Mouse (Mus musculus) stomach, postnatal 0 days (tissue): ENCODE data around the gene Tfcp2. TPM values are rescaled to one million over a fixed set of nuclear protein-coding genes. Genes with fewer than 3 reads are reported as not detected.
"Not testable (repeated sequence)": the region's sequence is repeated elsewhere in the genome, so short reads cannot be mapped to it uniquely, and the experiment has no call there.

Experiments used
- ATAC-seq: fragments of 200-750 bp; cut with Nextera tagmentation; 2 replicates; pipeline ENCODE4 v1.8.0; 2017; ENCODE audit not compliant: low FRiP score, low TSS enrichment
- DNase-seq: peaks from one replicate; pipeline ENCODE4 v3.0.0-alpha.2; 2016; ENCODE audit warnings: low spot score
- H3K27ac ChIP-seq: fragments of 300-500 bp; sonication (generic); replicated peaks from 2 replicates; pipeline ENCODE4 v1.5.1; 2014; ENCODE audit warnings: mild to moderate bottlenecking, control low read depth
- H3K27me3 ChIP-seq: fragments of 300-500 bp; sonication (generic); 2 replicates; pipeline ENCODE4 v1.6.1; 2014; ENCODE audit warnings: low read length; ENCODE audit not compliant: control insufficient read depth, insufficient read depth
- H3K36me3 ChIP-seq: fragments of 300-500 bp; sonication (generic); 2 replicates; pipeline ENCODE4 v1.6.1; 2014; ENCODE audit warnings: low read length, mixed read lengths; ENCODE audit not compliant: control insufficient read depth, insufficient read depth
- H3K4me1 ChIP-seq: fragments of 300-500 bp; sonication (generic); replicated peaks from 2 replicates; pipeline ENCODE4 v1.6.1; 2014; ENCODE audit warnings: antibody characterized with exemption; ENCODE audit not compliant: control insufficient read depth, insufficient read depth
- H3K4me2 ChIP-seq: fragments of 300-500 bp; sonication (generic); replicated peaks from 2 replicates; pipeline ENCODE4 v1.6.1; 2014; ENCODE audit warnings: low read depth, mild to moderate bottlenecking, control low read depth, moderate library complexity
- H3K4me3 ChIP-seq: fragments of 300-500 bp; sonication (generic); 2 replicates; pipeline ENCODE4 v1.5.1; 2014; ENCODE audit warnings: low read depth, low read length, control low read depth
- H3K9ac ChIP-seq: fragments of 300-500 bp; sonication (generic); 2 replicates; pipeline ENCODE4 v1.6.1; 2014; ENCODE audit warnings: mild to moderate bottlenecking, low read length, control low read depth, mixed read lengths
- H3K9me3 ChIP-seq: fragments of 300-500 bp; sonication (generic); 2 replicates; pipeline ENCODE4 v1.6.1; 2016; ENCODE audit warnings: low read length; ENCODE audit not compliant: control insufficient read depth
- CTCF ChIP-seq: IDR thresholded peaks from 2 replicates; pipeline ENCODE4 v1.5.1; 2016; ENCODE audit warnings: antibody characterized with exemption, low read depth, mild to moderate bottlenecking, moderate library complexity
- EP300 ChIP-seq: optimal IDR thresholded peaks from 2 replicates; pipeline ENCODE3; 2016; ENCODE audit warnings: antibody characterized with exemption
- WGBS: fragments of 180-500 bp; shearing (Covaris S2); extraction: QIAGEN DNeasy Blood & Tissue Kit; methylation state at CpG from one replicate; pipeline ENCODE4 v1.1.7; 2014; 5-methylcytosine and 5-hydroxymethylcytosine counted together
- polyA plus RNA-seq: library from polyadenylated mRNA; unstranded; fragments of >200 nt; fragmentation: Nextera tagmentation; extraction: Ambion mirVana; gene quantifications from 2 replicates; pipeline ENCODE4 v1.2.1, GENCODE M21; 2015

Tfcp2 gene
- polyA plus RNA-seq, 1 experiment from 2014 or later, result 9.6 TPM

DNA sequence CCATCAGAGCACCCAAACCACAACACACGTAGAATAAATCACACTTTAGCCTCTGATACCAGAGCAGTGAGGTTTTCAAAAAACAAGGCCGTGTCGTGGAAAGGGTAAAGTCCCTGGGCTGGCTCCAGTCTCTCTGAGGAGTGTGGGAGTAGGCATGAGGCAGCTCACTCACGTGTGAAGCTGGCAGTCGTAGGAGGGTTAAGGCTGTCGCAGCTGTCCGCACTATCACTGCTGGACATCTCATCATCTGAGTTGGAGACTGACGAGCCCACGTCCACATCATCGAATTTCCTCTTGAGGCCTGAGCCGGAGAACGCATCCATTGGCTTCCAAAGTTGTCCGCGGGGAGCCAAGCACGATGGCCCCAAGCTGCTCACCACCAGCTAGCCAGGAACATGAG, 62.5 kb downstream of the Tfcp2 start:
- 0 out of 2 replicates have a peak, but pooled peaks cover 2% of the 10 kb centered on the region for H3K4me1 ChIP-seq
- H3K27ac ChIP-seq, result no peak overlapping the region
- DNase-seq, result no peak
- peaks cover 4% of the 10 kb centered on the region; the same call in 1 of the 2 replicates for H3K36me3 ChIP-seq
- no peak for ATAC-seq
- no peak overlapping the region for H3K4me3 ChIP-seq
- no peak overlapping the region for H3K4me2 ChIP-seq
- H3K27me3 ChIP-seq, result no peaks in the 10 kb centered on the region
- no peaks in the 10 kb centered on the region for H3K9me3 ChIP-seq
- TF ChIP-seq EP300, result no peak
- TF ChIP-seq CTCF, result no peak
- no peak overlapping the region for H3K9ac ChIP-seq
- WGBS, result 86% methylated on average over 15 of the region's 15 CpGs

DNA sequence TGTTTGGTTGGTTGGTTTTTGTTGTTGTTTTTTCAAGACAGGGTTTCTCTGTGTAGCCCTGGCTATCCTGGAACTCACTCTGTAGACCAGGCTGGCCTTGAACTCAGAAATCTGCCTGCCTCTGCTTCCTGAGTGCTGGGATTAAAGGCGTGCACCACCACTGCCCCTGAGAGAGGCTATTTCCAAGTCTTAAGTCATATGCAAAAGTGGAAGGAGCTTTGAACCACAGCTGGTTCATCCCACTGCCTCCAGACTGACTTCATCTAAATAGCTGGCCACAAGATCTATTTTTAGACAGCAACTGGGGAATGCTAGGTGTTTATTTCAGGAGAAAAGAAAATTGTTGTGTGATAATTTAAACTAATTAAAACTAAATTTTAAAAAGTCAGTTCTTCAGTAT, 63.5 kb downstream of the Tfcp2 start:
- not testable (repeated sequence) for H3K4me2 ChIP-seq, DNase-seq, H3K4me3 ChIP-seq, H3K4me1 ChIP-seq, ATAC-seq, H3K9me3 ChIP-seq, H3K27ac ChIP-seq, H3K36me3 ChIP-seq, H3K9ac ChIP-seq, H3K27me3 ChIP-seq
- WGBS, result 93% methylated on average over 1 of the region's 1 CpGs

DNA sequence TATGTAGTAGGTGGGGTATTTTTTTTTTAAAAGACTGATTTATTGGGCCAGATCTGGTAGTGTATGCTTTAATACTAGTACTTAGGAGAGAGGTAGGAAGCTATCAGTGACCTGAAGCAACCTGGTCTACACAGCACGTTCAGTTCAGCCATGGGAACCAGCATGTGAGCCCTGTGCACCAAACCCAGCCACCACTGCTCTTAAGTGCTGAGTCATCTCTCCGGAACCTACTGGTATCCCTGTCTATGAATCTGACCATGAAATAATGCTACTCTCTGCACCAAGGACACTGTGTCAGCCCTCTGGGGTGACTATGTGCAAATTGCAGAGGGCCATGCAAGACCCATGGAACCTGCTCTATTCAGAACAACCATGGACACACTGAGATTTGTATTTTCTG, 64.8 kb downstream of the Tfcp2 start:
- no peak for ATAC-seq
- DNase-seq, result no peak
- TF ChIP-seq EP300 (no peak), CTCF (no peak)
- Histone ChIP-seq H3K9me3 (no peaks in the 10 kb centered on the region), H3K27ac (no peak overlapping the region), H3K4me1 (0 out of 2 replicates have a peak, but pooled peaks cover 2% of the 10 kb centered on the region), H3K36me3 (peaks cover 8% of the 10 kb centered on the region), H3K4me2 (no peak overlapping the region), H3K9ac (no peak overlapping the region), H3K4me3 (no peak overlapping the region), H3K27me3 (no peaks in the 10 kb centered on the region)
- WGBS, result 81% methylated on average over 2 of the region's 2 CpGs

DNA sequence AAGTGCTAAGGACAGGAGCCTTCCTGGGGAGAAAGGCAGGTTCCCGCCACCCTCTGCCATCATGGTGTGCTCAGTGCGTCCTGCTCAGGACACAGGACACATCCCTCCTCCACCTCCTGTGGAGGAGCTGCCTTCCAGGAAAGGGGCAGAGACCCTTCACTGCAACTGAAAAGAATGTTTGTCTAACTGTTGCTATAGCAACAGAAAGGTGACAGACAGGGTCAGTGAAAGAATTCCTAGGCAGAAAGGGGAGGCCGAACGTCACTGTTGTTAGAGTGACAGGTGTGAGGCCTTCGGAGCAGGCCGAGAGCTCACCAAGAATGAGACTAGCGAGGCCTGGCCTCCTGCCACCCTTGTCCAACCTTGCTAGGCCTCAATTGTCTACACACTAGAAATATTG, 65.4 kb downstream of the Tfcp2 start:
- TF ChIP-seq CTCF, result no peak
- no peak for TF ChIP-seq EP300
- Histone ChIP-seq H3K27ac (no peak overlapping the region), H3K4me2 (no peak overlapping the region), H3K9me3 (no peaks in the 10 kb centered on the region), H3K4me1 (0 out of 2 replicates have a peak, but pooled peaks cover 1% of the 10 kb centered on the region), H3K27me3 (no peaks in the 10 kb centered on the region), H3K4me3 (no peak overlapping the region), H3K9ac (no peak overlapping the region), H3K36me3 (peaks cover 11% of the 10 kb centered on the region)
- no peak for ATAC-seq
- no peak for DNase-seq
- 49% methylated on average over 7 of the region's 7 CpGs for WGBS

DNA sequence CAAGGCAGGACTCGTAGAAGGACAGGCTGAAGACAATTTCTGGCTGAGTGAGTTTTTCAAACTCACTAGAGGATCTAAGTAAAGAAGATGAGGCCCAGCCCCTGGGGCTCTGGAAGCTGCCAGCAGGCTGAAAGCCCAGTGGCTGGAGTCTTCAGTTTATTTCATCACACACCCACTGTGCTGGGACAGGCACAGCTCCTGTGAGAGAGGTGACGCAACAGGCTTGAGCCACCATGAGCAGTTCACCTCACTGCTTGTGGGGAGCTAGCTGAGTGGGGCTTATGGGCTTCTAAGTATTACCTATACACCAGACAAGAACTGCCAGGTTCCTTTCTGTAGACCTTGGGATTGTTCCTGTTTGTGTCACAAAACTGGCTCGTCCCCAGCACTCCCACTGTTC, 66.2 kb downstream of the Tfcp2 start:
- H3K9me3 ChIP-seq, result no peaks in the 10 kb centered on the region
- no peak for TF ChIP-seq CTCF
- TF ChIP-seq EP300, result no peak
- no peak overlapping the region for H3K27ac ChIP-seq
- ATAC-seq (no peak), DNase-seq (no peak)
- H3K4me3 ChIP-seq, result no peak overlapping the region
- H3K4me1 ChIP-seq, result no peaks in the 10 kb centered on the region
- WGBS, result 69% methylated on average over 3 of the region's 3 CpGs
- no peak overlapping the region for H3K4me2 ChIP-seq
- no peaks in the 10 kb centered on the region for H3K27me3 ChIP-seq
- peaks cover 11% of the 10 kb centered on the region for H3K36me3 ChIP-seq
- no peak overlapping the region for H3K9ac ChIP-seq

DNA sequence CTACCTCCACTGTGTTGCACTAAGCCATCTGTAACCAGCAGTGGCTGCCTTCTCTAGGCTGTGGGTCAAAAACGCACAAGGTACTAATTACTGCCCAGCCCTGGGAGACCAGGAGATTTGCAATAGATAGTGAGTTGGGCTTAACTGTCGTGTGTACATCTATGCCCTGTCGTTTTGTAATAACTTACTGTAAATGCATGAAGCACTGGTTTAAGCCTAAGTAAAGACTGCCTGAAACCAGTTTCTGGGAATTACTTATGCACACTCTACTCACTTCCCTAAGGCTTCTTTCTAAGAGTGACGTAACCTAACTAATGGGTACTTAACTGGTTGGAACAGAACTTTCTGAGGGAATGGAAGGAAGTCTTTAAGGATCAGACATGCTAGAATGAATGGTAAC, 72.9 kb downstream of the Tfcp2 start:
- H3K4me1 ChIP-seq, result no peaks in the 10 kb centered on the region
- no peaks in the 10 kb centered on the region for H3K9me3 ChIP-seq
- no peak overlapping the region for H3K9ac ChIP-seq
- no peak for DNase-seq
- TF ChIP-seq CTCF, result no peak
- TF ChIP-seq EP300, result no peak
- H3K36me3 ChIP-seq, result peaks cover 29% of the 10 kb centered on the region
- no peaks in the 10 kb centered on the region for H3K27me3 ChIP-seq
- no peak overlapping the region for H3K4me2 ChIP-seq
- ATAC-seq, result no peak
- H3K4me3 ChIP-seq, result no peak overlapping the region
- 70% methylated on average over 4 of the region's 4 CpGs for WGBS
- no peak overlapping the region for H3K27ac ChIP-seq
